In the genomic region with DNA sequence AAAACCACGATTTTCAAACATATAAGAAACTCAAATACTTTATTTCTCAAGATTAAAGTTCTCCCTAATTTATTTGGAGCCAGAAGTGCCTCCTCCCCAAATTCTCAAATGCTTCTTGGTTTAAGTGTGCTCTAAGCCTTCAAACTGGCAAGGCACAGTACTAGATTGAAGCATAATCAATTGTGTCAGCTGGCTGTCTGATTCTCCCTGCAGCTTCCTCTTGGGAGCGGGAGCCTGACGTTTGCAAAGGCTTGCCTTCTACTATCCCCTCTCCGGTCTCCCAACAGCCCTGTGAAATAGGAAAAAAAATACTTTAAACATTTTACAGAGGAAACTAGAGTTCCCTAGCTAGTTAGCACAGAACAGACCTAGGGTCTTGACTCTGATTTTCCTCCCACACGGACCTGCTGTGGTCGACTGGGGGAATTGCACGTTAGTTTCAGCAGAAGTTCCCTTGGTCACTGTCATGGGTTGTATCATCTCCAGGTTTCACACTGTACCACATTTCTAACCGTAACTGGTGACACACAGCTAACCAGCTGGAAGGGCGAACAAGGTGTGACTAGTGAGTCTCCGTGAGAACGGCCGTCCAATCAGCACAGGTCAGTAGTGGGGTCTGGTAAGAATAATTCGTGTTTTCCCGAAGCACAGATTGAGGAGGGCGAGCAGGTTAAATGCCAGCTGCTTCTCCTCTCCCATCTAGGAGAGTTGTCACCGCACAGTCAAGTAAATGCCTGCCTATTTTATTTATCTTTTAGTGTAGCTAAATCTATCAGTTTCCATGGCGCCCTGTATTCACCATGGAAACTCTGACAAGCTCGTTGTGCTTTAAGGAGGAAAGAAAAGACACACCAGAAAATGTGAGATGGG, we compare ENCODE assay signal across 13 mouse cellular contexts. TPM values are rescaled to one million over a fixed set of nuclear protein-coding genes. Genes with fewer than 3 reads are reported as not detected.
DNase-seq lines count a peak whose midpoint lies in the region; ATAC-seq lines count a peak whose summit lies in the region.
"Had no signal": no experiment of that assay in that cellular context is flagged by ENCODE, and none has a peak within 500 bp of the region (broad histone marks: within the 10 kb centered on the region; RNA-seq: fewer than 3 reads in every experiment).

No protein-coding gene starts in this region.

- no peaks in the 10 kb centered on the region for H3K36me3 ChIP-seq in forebrain, embryonic 15.5 days
- H3K36me3 ChIP-seq: embryonic facial prominence, embryonic 12.5 days; limb, embryonic 10.5 days had no signal

- peak overlapping the region; percentile 65 for H3K27ac ChIP-seq in forebrain, embryonic 15.5 days (replicated peaks)
- H3K27ac ChIP-seq: embryonic facial prominence, embryonic 12.5 days; limb, embryonic 10.5 days had no signal

- H3K4me2 ChIP-seq in forebrain, embryonic 15.5 days (replicated peaks) = no peak overlapping the region
- H3K4me2 ChIP-seq: embryonic facial prominence, embryonic 12.5 days had no signal

- intact Hi-C loops in left cerebral cortex, postnatal 4 days (cut with DNase I) = loop anchor here (10.0 kb wide), 1 partner anchor 85 kb away; no protein-coding TSS in a partner anchor
- intact Hi-C loops in heart, postnatal 14 days (cut with DNase I) = no loop called here

- no peak overlapping the region for H3K9ac ChIP-seq in forebrain, embryonic 15.5 days (replicated peaks)
- H3K9ac ChIP-seq: embryonic facial prominence, embryonic 12.5 days had no signal

- 71% methylated on average over 18 of the region's 18 CpGs for WGBS in forebrain, embryonic 15.5 days

- ATAC-seq in forebrain, embryonic 15.5 days (replicated peaks) = peak; percentile 88

- no peaks in the 10 kb centered on the region for H3K27me3 ChIP-seq in forebrain, embryonic 15.5 days
- H3K27me3 ChIP-seq: embryonic facial prominence, embryonic 12.5 days had no signal

- H3K9me3 ChIP-seq in forebrain, embryonic 15.5 days = no peaks in the 10 kb centered on the region
- H3K9me3 ChIP-seq: embryonic facial prominence, embryonic 12.5 days; limb, embryonic 10.5 days had no signal

- no peak overlapping the region for H3K4me3 ChIP-seq in forebrain, embryonic 15.5 days
- H3K4me3 ChIP-seq: embryonic facial prominence, embryonic 12.5 days; limb, embryonic 10.5 days had no signal

- DNase-seq in left cerebral cortex, adult 18-20 months (ENCODE audit: low spot score in 2 of 2) = peak; percentile 6 to 21
- DNase-seq in left cerebral cortex, postnatal 4 days = no peak
- peak; percentile 59 to 65 for DNase-seq in layer of hippocampus, postnatal 14 days (ENCODE audit: low spot score in 2 of 2)
- peak; percentile 39 to 48 for DNase-seq in right cerebral cortex, adult 2 months (ENCODE audit: low spot score in 2 of 2)
- no peak for DNase-seq in retina, postnatal 1 day
- no peak for DNase-seq in heart, postnatal 14 days
- DNase-seq in cerebellum, postnatal 36 days = no peak
- DNase-seq: gastrocnemius, postnatal 36 days; lung, adult 2 months; thymus, adult 18-20 months had no signal

- 0 out of 2 replicates have a peak, but pooled peaks cover 6% of the 10 kb centered on the region for H3K4me1 ChIP-seq in forebrain, embryonic 15.5 days
- H3K4me1 ChIP-seq: embryonic facial prominence, embryonic 12.5 days; limb, embryonic 10.5 days had no signal

RNA-seq across cellular contexts. Expression of a gene that starts 6.2 kb away (rescaled TPM):
- total RNA-seq in left cerebral cortex, adult 18-20 months (2021) = 100 to 1,000 TPM; 151 to 171 TPM
- total RNA-seq in left cerebral cortex, postnatal 4 days (2021) = 100 to 1,000 TPM; 124 to 132 TPM
- polyA plus RNA-seq in forebrain, embryonic 15.5 days (2015; fragmentation: Nextera tagmentation; extraction: Ambion mirVana) = 2.1 and 2.7 TPM in 2 replicates
- total RNA-seq in layer of hippocampus, postnatal 14 days (2021) = 100 to 1,000 TPM; 137 to 150 TPM
- total RNA-seq in heart, postnatal 14 days (2021) = 10 to 100 TPM; 12.0 to 17.9 TPM
- polyA plus RNA-seq: limb, embryonic 10.5 days had no signal

Comparison
In these comparisons a context has a peak if more than half of its experiments do, and no peak if none do; other contexts are left out.
1. DNase-seq: peak in left cerebral cortex, adult 18-20 months (2 of 2), layer of hippocampus, postnatal 14 days (2 of 2) and right cerebral cortex, adult 2 months (2 of 2); none in left cerebral cortex, postnatal 4 days (single experiment), retina, postnatal 1 day (single experiment), heart, postnatal 14 days (0 of 2) and cerebellum, postnatal 36 days (0 of 2).
2. RNA of a gene that starts 6.2 kb away (total RNA-seq): 151 to 171 TPM in left cerebral cortex, adult 18-20 months, 137 to 150 TPM in layer of hippocampus, postnatal 14 days and 124 to 132 TPM in left cerebral cortex, postnatal 4 days; 12.0 to 17.9 TPM in heart, postnatal 14 days; every median in the first group is over 4 times any median in the second.